Mouse (Mus musculus) small intestine, adult 2 months (tissue): ENCODE measurements around the gene 1810030O07Rik.

Experiments
- CTCF ChIP-seq: fragments of 200-500 bp; IDR thresholded peaks from 2 replicates; pipeline ENCODE4 v1.5.1; 2012; ENCODE audit warnings: low read depth, mild to moderate bottlenecking, control low read depth, inconsistent platforms, low read length, moderate library complexity, mixed read lengths; ENCODE audit not compliant: insufficient replicate concordance, insufficient read length; ENCODE audit errors: extremely low read depth
- POLR2A ChIP-seq: fragments of 200-500 bp; IDR thresholded peaks from 2 replicates; pipeline ENCODE4 v1.6.1; 2012; ENCODE audit warnings: low read depth, mild to moderate bottlenecking, control low read depth, inconsistent platforms, low read length, moderate library complexity

GRCm38 (mm10) chrX:12716036-12716435 lies 42.6 kb upstream of the 1810030O07Rik start:
- TF ChIP-seq CTCF (no peak), POLR2A (no peak)
